Mouse (Mus musculus) macrophage (primary cell): Measurements from ENCODE around the gene Gm49721. TPM values are rescaled to one million over a fixed set of nuclear protein-coding genes. Genes with fewer than 3 reads are reported as not detected.
"Not testable (repeated sequence)": the region's sequence is repeated elsewhere in the genome, so short reads cannot be mapped to it uniquely, and the experiment has no call there.

Experiments
- H3K27ac ChIP-seq: fragments of 350-480 bp; formaldehyde crosslinking; 2 replicates; pipeline ENCODE4 v1.9.0; 2021
- H3K36me3 ChIP-seq: fragments of 350-480 bp; formaldehyde crosslinking; 2 replicates; pipeline ENCODE4 v1.9.0; 2021; ENCODE audit errors: inconsistent target
- H3K4me3 ChIP-seq: fragments of 350-480 bp; formaldehyde crosslinking; 2 replicates; pipeline ENCODE4 v1.9.0; 2021; ENCODE audit errors: inconsistent target
- H3K79me2 ChIP-seq: fragments of 350-480 bp; formaldehyde crosslinking; 2 replicates; pipeline ENCODE4 v1.9.0; 2021; ENCODE audit errors: inconsistent target
- WGBS: methylation state at CpG from one replicate; pipeline ENCODE4 v1.1.7; 2026; ENCODE audit warnings: inconsistent platforms; ENCODE audit not compliant: missing documents; 5-methylcytosine and 5-hydroxymethylcytosine counted together
- polyA plus RNA-seq: library from polyadenylated mRNA; stranded (reverse); fragments of 250-400 nt; gene quantifications from 3 replicates; pipeline ENCODE4 v1.2.4, GENCODE M21; 2018; ENCODE audit warnings: inconsistent platforms

The Gm49721 gene
- polyA plus RNA-seq, 1 experiment from 2014 or later, result not detected

DNA sequence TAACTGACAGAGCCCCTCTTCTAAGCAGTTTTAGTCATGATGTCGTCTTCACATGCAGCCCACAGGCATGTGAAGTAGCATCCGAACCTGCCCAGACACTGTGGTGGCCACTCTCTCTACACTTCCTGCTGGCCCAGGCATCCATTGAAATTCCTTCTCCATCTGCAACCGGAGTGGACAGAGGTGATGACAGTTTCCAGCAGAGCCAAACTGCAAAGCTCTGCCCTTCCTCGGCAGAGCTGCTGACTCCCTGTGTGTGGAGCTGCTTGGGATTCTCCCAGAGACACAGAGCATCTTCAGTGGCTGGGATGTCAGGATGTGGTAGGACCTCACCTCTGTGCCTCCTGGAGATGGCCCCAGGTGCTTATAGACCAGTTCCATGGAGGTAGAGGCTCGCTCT is 105.8 kb downstream of the Gm49721 start:
- H3K4me3 ChIP-seq, H3K36me3 ChIP-seq, H3K79me2 ChIP-seq, H3K27ac ChIP-seq: not testable (repeated sequence)
- no CpG with 5 or more reads among the region's 5 CpGs for WGBS

DNA sequence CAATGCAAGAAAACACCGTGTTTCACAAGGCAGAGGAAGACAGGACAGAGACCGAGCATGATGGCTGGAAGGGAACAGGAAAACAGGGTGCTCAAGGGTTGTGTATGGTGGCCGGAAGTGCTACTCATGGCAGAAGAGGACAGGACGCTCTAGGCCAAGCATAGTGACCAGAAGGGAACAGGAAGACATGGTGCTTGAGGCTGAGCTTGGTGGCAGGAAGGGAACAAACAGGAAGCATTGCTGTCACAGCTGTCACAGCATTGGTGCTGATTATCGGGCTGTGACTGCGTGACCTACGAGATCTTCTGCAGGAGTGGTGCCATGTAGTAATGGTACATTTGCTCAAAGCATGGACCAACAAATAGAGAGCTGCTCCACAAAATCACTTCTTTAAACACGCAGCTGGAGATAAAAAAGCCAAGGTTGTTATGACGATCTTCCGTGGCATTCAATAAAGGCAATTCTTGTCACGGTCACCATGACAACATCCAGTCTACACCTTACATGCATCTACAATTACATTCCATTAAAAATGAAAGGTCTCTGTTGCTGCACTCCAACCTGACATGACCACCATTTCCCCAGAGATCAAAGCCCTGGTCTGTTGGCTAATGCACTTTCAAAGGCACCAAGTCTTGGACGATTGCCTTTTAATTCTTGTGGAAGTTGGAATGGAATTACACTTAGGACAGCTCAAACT is 106.9 kb downstream of the Gm49721 start:
- not testable (repeated sequence) for H3K4me3 ChIP-seq, H3K79me2 ChIP-seq, H3K27ac ChIP-seq, H3K36me3 ChIP-seq
- no CpG with 5 or more reads among the region's 12 CpGs for WGBS

GRCm38 (mm10) chr17:7086836-7087235 is 108.1 kb downstream of the Gm49721 start:
- not testable (repeated sequence) for H3K36me3 ChIP-seq, H3K79me2 ChIP-seq, H3K27ac ChIP-seq, H3K4me3 ChIP-seq
- 100% methylated on average over 2 of the region's 8 CpGs for WGBS

Other genes starting within 250 kb of the Gm49721 start
- 19.3 to 60.4 TPM (median 43.6 TPM) in 3 replicates for gene Ezr, start 196.1 kb upstream of the Gm49721 start, polyA plus RNA-seq
- gene Rsph3b, start 30.2 kb upstream of the Gm49721 start, polyA plus RNA-seq, result 14.6 to 20.9 TPM (median 18.2 TPM) in 3 replicates
- 9.0 to 13.2 TPM (median 10.1 TPM) in 3 replicates for gene Tagap1, start 17.7 kb upstream of the Gm49721 start, polyA plus RNA-seq
- 193 to 549 TPM (median 353 TPM) in 3 replicates for gene Rnaset2b, start 8.3 kb upstream of the Gm49721 start, polyA plus RNA-seq
- not detected in 3 replicates for gene Gm1604a, start 46.7 kb downstream of the Gm49721 start, polyA plus RNA-seq
- gene Rps6ka2, start 191.2 kb downstream of the Gm49721 start, polyA plus RNA-seq, result 5.0 to 8.7 TPM (median 6.5 TPM) in 3 replicates